Comparison of ENCODE assay signal across 9 mouse cellular contexts in genomic region chr6:86806455-86807086, GRCm38 (mm10). TPM values are rescaled to one million over a fixed set of nuclear protein-coding genes. Genes with fewer than 3 reads are reported as not detected.
A peak's percentile ranks its signal among the peaks of the same experiment; 100 is the strongest.
DNase-seq lines count a peak whose midpoint lies in the region; ATAC-seq and TF ChIP-seq lines count a peak whose summit lies in the region.
"Had no signal": no experiment of that assay in that cellular context is flagged by ENCODE, and none has a peak within 500 bp of the region (broad histone marks: within the 10 kb centered on the region; RNA-seq: fewer than 3 reads in every experiment).

No protein-coding gene starts in this region.

- no peak for TF ChIP-seq POLR2A in spleen, adult 2 months (IDR thresholded peaks at IDR 0.05; ENCODE audit: low read depth, low read length)

- no peaks in the 10 kb centered on the region for H3K9me3 ChIP-seq in forebrain, embryonic 14.5 days (replicated peaks; ENCODE audit: control insufficient read depth, low read length)
- no peaks in the 10 kb centered on the region for H3K9me3 ChIP-seq in forebrain, embryonic 12.5 days
- H3K9me3 ChIP-seq in intestine, postnatal 0 days (ENCODE audit: control insufficient read depth), result no peaks in the 10 kb centered on the region
- H3K9me3 ChIP-seq in midbrain, embryonic 15.5 days, result no peaks in the 10 kb centered on the region

- no peak overlapping the region for H3K27ac ChIP-seq in forebrain, embryonic 14.5 days (ENCODE audit: low read depth, low read length)
- H3K27ac ChIP-seq in forebrain, embryonic 12.5 days, result no peak overlapping the region
- H3K27ac ChIP-seq in intestine, postnatal 0 days (ENCODE audit: low read depth, low read length), result no peak overlapping the region
- H3K27ac ChIP-seq in midbrain, embryonic 15.5 days, result no peak overlapping the region
- no peak overlapping the region for H3K27ac ChIP-seq in spleen, adult 2 months (ENCODE audit: insufficient read depth, low read length)
- H3K27ac ChIP-seq: macrophage had no signal

- no peak overlapping the region for H3K4me3 ChIP-seq in forebrain, embryonic 14.5 days (ENCODE audit: low read depth, low read length)
- no peak overlapping the region for H3K4me3 ChIP-seq in forebrain, embryonic 12.5 days (replicated peaks)
- H3K4me3 ChIP-seq in intestine, postnatal 0 days (ENCODE audit: low read depth, low read length), result no peak overlapping the region
- H3K4me3 ChIP-seq in midbrain, embryonic 15.5 days, result no peak overlapping the region
- no peak overlapping the region for H3K4me3 ChIP-seq in spleen, adult 2 months (ENCODE audit: extremely low read depth, insufficient read depth, insufficient read length)

- no peaks in the 10 kb centered on the region for H3K4me1 ChIP-seq in forebrain, embryonic 14.5 days (ENCODE audit: control insufficient read depth, insufficient read depth, low read length)
- peaks cover 4% of the 10 kb centered on the region; the same call in 1 of the 2 replicates for H3K4me1 ChIP-seq in forebrain, embryonic 12.5 days
- 0 out of 2 replicates have a peak, but pooled peaks cover 2% of the 10 kb centered on the region for H3K4me1 ChIP-seq in intestine, postnatal 0 days (replicated peaks; ENCODE audit: control insufficient read depth, insufficient read depth, low read length)
- H3K4me1 ChIP-seq in midbrain, embryonic 15.5 days, result peaks cover 12% of the 10 kb centered on the region
- no peaks in the 10 kb centered on the region for H3K4me1 ChIP-seq in spleen, adult 2 months (ENCODE audit: control insufficient read depth, insufficient read depth, insufficient read length)

- intact Hi-C loops in left cerebral cortex, postnatal 14 days (cut with DNase I), result loop anchor here (2.0 kb wide), 1 partner anchor 60 kb away; no protein-coding TSS in a partner anchor

- peak; percentile 53 for DNase-seq in forebrain, embryonic 14.5 days (ENCODE audit: low spot score)
- peak; percentile 85 to 87 for DNase-seq in cerebellum, postnatal 10 days
- DNase-seq in gastrocnemius, postnatal 10 days, result peak; percentile 67
- DNase-seq in left cerebral cortex, postnatal 14 days (ENCODE audit: low spot score in 2 of 2), result peak; percentile 85 to 88
- DNase-seq in spleen, adult 2 months (ENCODE audit: low read depth in 1 of 2, low spot score in 2 of 2), result peak in 1 of 2 experiments; percentile 62

- H3K9ac ChIP-seq in forebrain, embryonic 14.5 days (ENCODE audit: low read length), result no peak overlapping the region
- no peak overlapping the region for H3K9ac ChIP-seq in forebrain, embryonic 12.5 days
- H3K9ac ChIP-seq in intestine, postnatal 0 days (ENCODE audit: low read depth, low read length), result no peak overlapping the region
- H3K9ac ChIP-seq in midbrain, embryonic 15.5 days, result no peak overlapping the region

- peak; percentile 99 for TF ChIP-seq CTCF in intestine, postnatal 0 days (IDR thresholded peaks at IDR 0.05; ENCODE audit: low read depth)
- TF ChIP-seq CTCF in spleen, adult 2 months (IDR thresholded peaks at IDR 0.05; ENCODE audit: extremely low read depth, insufficient read depth, insufficient read length, insufficient replicate concordance), result peak; percentile 100

- WGBS in forebrain, embryonic 14.5 days, result under 1% methylated on average over 5 of the region's 5 CpGs
- WGBS in forebrain, embryonic 12.5 days, result 4% methylated on average over 5 of the region's 5 CpGs
- WGBS in intestine, postnatal 0 days, result under 1% methylated on average over 5 of the region's 5 CpGs
- WGBS in midbrain, embryonic 15.5 days, result 6% methylated on average over 5 of the region's 5 CpGs
- WGBS in spleen, adult 2 months, result 3% methylated on average over 5 of the region's 5 CpGs

- ATAC-seq in forebrain, embryonic 14.5 days, result no peak
- ATAC-seq in forebrain, embryonic 12.5 days (ENCODE audit: low FRiP score), result no peak
- ATAC-seq in intestine, postnatal 0 days, result 0 out of 2 replicates have a peak, but pooled peaks have one; percentile 25
- ATAC-seq in midbrain, embryonic 15.5 days (replicated peaks), result no peak

- no peaks in the 10 kb centered on the region for H3K27me3 ChIP-seq in forebrain, embryonic 14.5 days (replicated peaks; ENCODE audit: control insufficient read depth, insufficient read depth, low read length)
- peaks cover 5% of the 10 kb centered on the region; the same call in 1 of the 2 replicates for H3K27me3 ChIP-seq in forebrain, embryonic 12.5 days
- no peaks in the 10 kb centered on the region for H3K27me3 ChIP-seq in intestine, postnatal 0 days (replicated peaks; ENCODE audit: control insufficient read depth, insufficient read depth, low read length)
- H3K27me3 ChIP-seq in midbrain, embryonic 15.5 days (replicated peaks), result no peaks in the 10 kb centered on the region
- H3K27me3 ChIP-seq in spleen, adult 2 months (ENCODE audit: control insufficient read depth, insufficient read depth, low read length), result no peaks in the 10 kb centered on the region

- H3K36me3 ChIP-seq in forebrain, embryonic 14.5 days (ENCODE audit: control insufficient read depth, insufficient read depth, low read length), result no peaks in the 10 kb centered on the region
- no peaks in the 10 kb centered on the region for H3K36me3 ChIP-seq in forebrain, embryonic 12.5 days (replicated peaks)
- no peaks in the 10 kb centered on the region for H3K36me3 ChIP-seq in intestine, postnatal 0 days (ENCODE audit: control insufficient read depth, insufficient read depth)
- no peaks in the 10 kb centered on the region for H3K36me3 ChIP-seq in midbrain, embryonic 15.5 days (replicated peaks)
- H3K36me3 ChIP-seq in spleen, adult 2 months (ENCODE audit: control insufficient read depth, insufficient read depth, low read length), result no peaks in the 10 kb centered on the region

- H3K4me2 ChIP-seq in forebrain, embryonic 14.5 days (ENCODE audit: low read length), result no peak overlapping the region
- no peak overlapping the region for H3K4me2 ChIP-seq in forebrain, embryonic 12.5 days
- no peak overlapping the region for H3K4me2 ChIP-seq in intestine, postnatal 0 days (replicated peaks; ENCODE audit: low read depth)
- H3K4me2 ChIP-seq in midbrain, embryonic 15.5 days, result peak overlapping the region; percentile 22

RNA-seq across cellular contexts. Expression of gene Anxa4, which starts 13.2 kb away (rescaled TPM):
- 6.5 and 7.2 TPM in 2 replicates for polyA plus RNA-seq in forebrain, embryonic 14.5 days (2014; fragmentation: Nextera tagmentation; extraction: Ambion mirVana)
- 4.1 and 6.1 TPM in 2 replicates for polyA plus RNA-seq in forebrain, embryonic 12.5 days (2016; fragmentation: Nextera tagmentation; extraction: Ambion mirVana)
- total RNA-seq in gastrocnemius, postnatal 10 days (2021), result 10 to 100 TPM; 26.8 to 31.3 TPM
- polyA plus RNA-seq in intestine, postnatal 0 days (2015; fragmentation: Nextera tagmentation; extraction: Ambion mirVana), result 541 and 578 TPM in 2 replicates
- total RNA-seq in left cerebral cortex, postnatal 14 days (2021), result 1 to 10 TPM; 4.2 to 4.9 TPM
- 5.5 and 5.9 TPM in 2 replicates for polyA plus RNA-seq in midbrain, embryonic 15.5 days (2015; fragmentation: Nextera tagmentation; extraction: Ambion mirVana)
- 9.7 and 13.7 TPM in 2 replicates for polyA plus RNA-seq in spleen, adult 2 months (2012; rRNA removed)

RNA-seq across cellular contexts. Expression of gene Aak1, which starts 42.7 kb away (rescaled TPM):
- polyA plus RNA-seq in forebrain, embryonic 14.5 days (2014; fragmentation: Nextera tagmentation; extraction: Ambion mirVana), result 23.5 and 30.9 TPM in 2 replicates
- polyA plus RNA-seq in forebrain, embryonic 12.5 days (2016; fragmentation: Nextera tagmentation; extraction: Ambion mirVana), result 29.7 and 32.9 TPM in 2 replicates
- total RNA-seq in gastrocnemius, postnatal 10 days (2021), result 10 to 100 TPM; 35.7 to 45.3 TPM
- 5.7 and 7.2 TPM in 2 replicates for polyA plus RNA-seq in intestine, postnatal 0 days (2015; fragmentation: Nextera tagmentation; extraction: Ambion mirVana)
- total RNA-seq in left cerebral cortex, postnatal 14 days (2021), result 100 to 1,000 TPM; 351 to 380 TPM
- polyA plus RNA-seq in midbrain, embryonic 15.5 days (2015; fragmentation: Nextera tagmentation; extraction: Ambion mirVana), result 44.0 and 51.8 TPM in 2 replicates
- 21.5 and 22.1 TPM in 2 replicates for polyA plus RNA-seq in spleen, adult 2 months (2012; rRNA removed)

Comparison
In these comparisons a context has a peak if more than half of its experiments do, and no peak if none do; other contexts are left out.
1. RNA of gene Anxa4, which starts 13.2 kb away (polyA plus RNA-seq): 541 to 578 TPM in intestine, postnatal 0 days; 9.7 to 13.7 TPM in spleen, adult 2 months, 6.5 to 7.2 TPM in forebrain, embryonic 14.5 days, 4.1 to 6.1 TPM in forebrain, embryonic 12.5 days and 5.5 to 5.9 TPM in midbrain, embryonic 15.5 days; every median in the first group is over 10 times any median in the second.